Mouse (Mus musculus): ENCODE measurements around the gene Lce1h. TPM values are rescaled to one million over a fixed set of nuclear protein-coding genes. Genes with fewer than 3 reads are reported as not detected.

Gene Lce1h
- polyA plus RNA-seq, 1 experiment from 2014 or later = not detected

Other genes starting within 250 kb of the Lce1h start
- gene 2310046K23Rik, start 230.6 kb downstream of the Lce1h start, polyA plus RNA-seq (2016; fragmentation: Nextera tagmentation; extraction: Ambion mirVana) = not detected in 2 replicates
- gene Ivl, start 191.3 kb downstream of the Lce1h start, polyA plus RNA-seq (2016; fragmentation: Nextera tagmentation; extraction: Ambion mirVana) = not detected in 2 replicates
- not detected in 2 replicates for gene Smcp, start 176.1 kb downstream of the Lce1h start, polyA plus RNA-seq (2016; fragmentation: Nextera tagmentation; extraction: Ambion mirVana)
- not detected in 2 replicates for gene 2210017I01Rik, start 157.6 kb downstream of the Lce1h start, polyA plus RNA-seq (2016; fragmentation: Nextera tagmentation; extraction: Ambion mirVana)
- not detected in 2 replicates for gene Lce6a, start 143.4 kb downstream of the Lce1h start, polyA plus RNA-seq (2016; fragmentation: Nextera tagmentation; extraction: Ambion mirVana)
- gene Lce1a1, start 116.8 kb downstream of the Lce1h start, polyA plus RNA-seq (2016; fragmentation: Nextera tagmentation; extraction: Ambion mirVana) = not detected in 2 replicates
- not detected in 2 replicates for gene Lce1b, start 108.1 kb downstream of the Lce1h start, polyA plus RNA-seq (2016; fragmentation: Nextera tagmentation; extraction: Ambion mirVana)
- gene Lce1a2, start 94.8 kb downstream of the Lce1h start, polyA plus RNA-seq (2016; fragmentation: Nextera tagmentation; extraction: Ambion mirVana) = not detected in 2 replicates
- not detected in 2 replicates for gene Lce1c, start 85.8 kb downstream of the Lce1h start, polyA plus RNA-seq (2016; fragmentation: Nextera tagmentation; extraction: Ambion mirVana)
- gene Lce1d, start 77.9 kb downstream of the Lce1h start, polyA plus RNA-seq (2016; fragmentation: Nextera tagmentation; extraction: Ambion mirVana) = not detected in 2 replicates
- not detected in 2 replicates for gene Lce1e, start 56.0 kb downstream of the Lce1h start, polyA plus RNA-seq (2016; fragmentation: Nextera tagmentation; extraction: Ambion mirVana)
- gene Lce1f, start 44.7 kb downstream of the Lce1h start, polyA plus RNA-seq (2016; fragmentation: Nextera tagmentation; extraction: Ambion mirVana) = not detected in 2 replicates
- not detected in 2 replicates for gene Gm38119, start 26.0 kb downstream of the Lce1h start, polyA plus RNA-seq (2016; fragmentation: Nextera tagmentation; extraction: Ambion mirVana)
- gene Lce1g, start 12.7 kb downstream of the Lce1h start, polyA plus RNA-seq (2016; fragmentation: Nextera tagmentation; extraction: Ambion mirVana) = not detected in 2 replicates
- not detected in 2 replicates for gene Lce1i, start 13.8 kb upstream of the Lce1h start, polyA plus RNA-seq (2016; fragmentation: Nextera tagmentation; extraction: Ambion mirVana)
- gene Lce1j, start 25.4 kb upstream of the Lce1h start, polyA plus RNA-seq (2016; fragmentation: Nextera tagmentation; extraction: Ambion mirVana) = not detected in 2 replicates
- gene Lce1k, start 42.8 kb upstream of the Lce1h start, polyA plus RNA-seq (2016; fragmentation: Nextera tagmentation; extraction: Ambion mirVana) = not detected in 2 replicates
- not detected in 2 replicates for gene Kprp, start 62.2 kb upstream of the Lce1h start, polyA plus RNA-seq (2016; fragmentation: Nextera tagmentation; extraction: Ambion mirVana)
- not detected in 2 replicates for gene Lce1l, start 86.2 kb upstream of the Lce1h start, polyA plus RNA-seq (2016; fragmentation: Nextera tagmentation; extraction: Ambion mirVana)
- not detected in 2 replicates for gene 2310050C09Rik, start 105.2 kb upstream of the Lce1h start, polyA plus RNA-seq (2016; fragmentation: Nextera tagmentation; extraction: Ambion mirVana)
- gene Lce3a, start 161.2 kb upstream of the Lce1h start, polyA plus RNA-seq (2016; fragmentation: Nextera tagmentation; extraction: Ambion mirVana) = not detected in 2 replicates
- gene Lce3b, start 167.9 kb upstream of the Lce1h start, polyA plus RNA-seq (2016; fragmentation: Nextera tagmentation; extraction: Ambion mirVana) = not detected in 2 replicates
- not detected in 2 replicates for gene Lce3c, start 179.4 kb upstream of the Lce1h start, polyA plus RNA-seq (2016; fragmentation: Nextera tagmentation; extraction: Ambion mirVana)
- not detected in 2 replicates for gene Lce3d, start 192.3 kb upstream of the Lce1h start, polyA plus RNA-seq (2016; fragmentation: Nextera tagmentation; extraction: Ambion mirVana)
- gene Lce3e, start 202.0 kb upstream of the Lce1h start, polyA plus RNA-seq (2016; fragmentation: Nextera tagmentation; extraction: Ambion mirVana) = not detected in 2 replicates
- not detected in 2 replicates for gene Lce3f, start 227.2 kb upstream of the Lce1h start, polyA plus RNA-seq (2016; fragmentation: Nextera tagmentation; extraction: Ambion mirVana)